18 mouse cellular contexts compared by ENCODE assay signal in the genomic region with DNA sequence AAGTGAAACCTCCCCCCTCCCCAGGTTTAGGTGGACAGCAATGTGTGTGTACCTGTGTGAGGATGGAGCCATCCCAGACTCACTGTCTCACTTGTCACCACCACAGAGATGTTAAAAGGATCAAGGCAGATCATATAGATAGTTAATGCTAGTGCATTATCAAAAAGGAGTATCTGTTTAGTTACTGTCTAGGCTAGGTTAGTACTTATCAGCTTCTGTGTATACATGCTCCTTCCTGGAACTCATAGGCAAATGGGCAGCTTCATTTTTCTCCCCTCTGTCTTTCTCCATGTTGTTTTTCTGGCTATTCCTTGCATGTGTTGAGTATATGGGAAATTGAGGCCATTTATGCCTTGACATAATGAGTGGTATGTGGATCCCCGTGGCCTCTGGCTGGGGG.
DNase-seq lines count a peak whose midpoint lies in the region; ATAC-seq and TF ChIP-seq lines count a peak whose summit lies in the region.
"Had no signal": no experiment of that assay in that cellular context is flagged by ENCODE, and none has a peak within 500 bp of the region (broad histone marks: within the 10 kb centered on the region; RNA-seq: fewer than 3 reads in every experiment).

No protein-coding gene starts in this region.

- TF ChIP-seq CTCF in CH12.LX (conservative IDR thresholded peaks at IDR 0.05 in 1 of 2, IDR thresholded peaks at IDR 0.05 in 1 of 2; ENCODE audit: low read depth in 2 of 2, low read length in 2 of 2), result no peak

- no peak overlapping the region for H3K4me2 ChIP-seq in forebrain, embryonic 16.5 days (ENCODE audit: low read length)
- H3K4me2 ChIP-seq in limb, embryonic 13.5 days (replicated peaks), result peak overlapping the region; percentile 71
- H3K4me2 ChIP-seq in CH12.LX (ENCODE audit: insufficient read depth, low read depth, poor library complexity, severe bottlenecking), result peak overlapping the region; percentile 31
- H3K4me2 ChIP-seq in liver, embryonic 13.5 days, result peak overlapping the region; percentile 63

- dilution Hi-C loops in CH12.LX (cut with MboI; ENCODE audit: extremely low pct_ligation_motif_present, extremely low pct_unique_long_range_greater_than_20kb, low sequenced_read_pairs), result no loop called here

- no peak overlapping the region for H3K4me3 ChIP-seq in forebrain, embryonic 10.5 days
- no peak overlapping the region for H3K4me3 ChIP-seq in forebrain, embryonic 16.5 days (replicated peaks; ENCODE audit: low read length)
- H3K4me3 ChIP-seq in limb, embryonic 13.5 days, result no peak overlapping the region
- H3K4me3 ChIP-seq in limb, embryonic 10.5 days, result no peak overlapping the region
- no peak overlapping the region for H3K4me3 ChIP-seq in CH12.LX (replicated peaks in 1 of 3; ENCODE audit: low read depth in 2 of 3, low read length in 2 of 3, poor library complexity in 1 of 3)
- H3K4me3 ChIP-seq in liver, embryonic 13.5 days (replicated peaks), result peak overlapping the region; percentile 29
- H3K4me3 ChIP-seq: embryonic facial prominence, embryonic 10.5 days; heart, adult 2 months; hindbrain, embryonic 10.5 days had no signal

- no peaks in the 10 kb centered on the region for H3K79me2 ChIP-seq in CH12.LX (replicated peaks; ENCODE audit: control insufficient read depth, extremely low read depth, insufficient read depth, poor library complexity, severe bottlenecking)

- H3K9me3 ChIP-seq in forebrain, embryonic 10.5 days, result no peaks in the 10 kb centered on the region
- no peaks in the 10 kb centered on the region for H3K9me3 ChIP-seq in forebrain, embryonic 16.5 days (ENCODE audit: control insufficient read depth, low read length)
- H3K9me3 ChIP-seq in limb, embryonic 13.5 days, result no peaks in the 10 kb centered on the region
- no peaks in the 10 kb centered on the region for H3K9me3 ChIP-seq in limb, embryonic 10.5 days (replicated peaks)
- H3K9me3 ChIP-seq in CH12.LX (replicated peaks; ENCODE audit: low read length), result no peaks in the 10 kb centered on the region
- H3K9me3 ChIP-seq in liver, embryonic 13.5 days (replicated peaks), result no peaks in the 10 kb centered on the region
- H3K9me3 ChIP-seq: embryonic facial prominence, embryonic 10.5 days; hindbrain, embryonic 10.5 days had no signal

- TF ChIP-seq POLR2A in CH12.LX (IDR thresholded peaks at IDR 0.05; ENCODE audit: low read depth, low read length), result no peak

- no peak overlapping the region for H3K9ac ChIP-seq in forebrain, embryonic 16.5 days (replicated peaks; ENCODE audit: low read depth, low read length)
- H3K9ac ChIP-seq in limb, embryonic 13.5 days, result no peak overlapping the region
- no peak overlapping the region for H3K9ac ChIP-seq in CH12.LX (ENCODE audit: insufficient read depth, low read depth)
- no peak overlapping the region for H3K9ac ChIP-seq in liver, embryonic 13.5 days

- in situ Hi-C loops in CH12.LX (cut with MboI; ENCODE audit: low pct_ligation_motif_present, low pct_unique_long_range_greater_than_20kb, low sequenced_read_pairs), result no loop called here

- no peak for ATAC-seq in forebrain, embryonic 16.5 days
- no peak for ATAC-seq in limb, embryonic 13.5 days (ENCODE audit: low FRiP score, low read depth)
- peak; percentile 73 for ATAC-seq in liver, embryonic 13.5 days (ENCODE audit: low read depth)

- TF ChIP-seq RAD21 in CH12.LX (IDR thresholded peaks at IDR 0.05; ENCODE audit: low read depth, low read length), result no peak

- no peak for TF ChIP-seq EP300 in CH12.LX (IDR thresholded peaks at IDR 0.05; ENCODE audit: low read length)

- H3K36me3 ChIP-seq in forebrain, embryonic 10.5 days (replicated peaks), result no peaks in the 10 kb centered on the region
- no peaks in the 10 kb centered on the region for H3K36me3 ChIP-seq in forebrain, embryonic 16.5 days (ENCODE audit: control insufficient read depth, insufficient read depth)
- H3K36me3 ChIP-seq in limb, embryonic 13.5 days, result no peaks in the 10 kb centered on the region
- H3K36me3 ChIP-seq in limb, embryonic 10.5 days, result no peaks in the 10 kb centered on the region
- no peaks in the 10 kb centered on the region for H3K36me3 ChIP-seq in CH12.LX (replicated peaks in 1 of 2; ENCODE audit: control insufficient read depth in 1 of 2, insufficient read depth in 1 of 2, low read length in 1 of 2)
- no peaks in the 10 kb centered on the region for H3K36me3 ChIP-seq in liver, embryonic 13.5 days
- H3K36me3 ChIP-seq: embryonic facial prominence, embryonic 10.5 days; hindbrain, embryonic 10.5 days had no signal

- peak overlapping the region; percentile 48; the same call in 1 of the 2 replicates for H3K27ac ChIP-seq in forebrain, embryonic 10.5 days
- H3K27ac ChIP-seq in forebrain, embryonic 16.5 days (ENCODE audit: low read length), result no peak overlapping the region
- no peak overlapping the region for H3K27ac ChIP-seq in limb, embryonic 13.5 days
- no peak overlapping the region for H3K27ac ChIP-seq in limb, embryonic 10.5 days
- no peak overlapping the region for H3K27ac ChIP-seq in CH12.LX (ENCODE audit: insufficient read depth, low read depth)
- H3K27ac ChIP-seq in liver, embryonic 13.5 days, result peak overlapping the region; percentile 65
- H3K27ac ChIP-seq: embryonic facial prominence, embryonic 10.5 days; heart, adult 2 months; hindbrain, embryonic 10.5 days had no signal

- 65% methylated on average over 1 of the region's 1 CpGs for WGBS in forebrain, embryonic 10.5 days
- WGBS in forebrain, embryonic 16.5 days, result 66% methylated on average over 1 of the region's 1 CpGs
- WGBS in limb, embryonic 13.5 days, result 38% methylated on average over 1 of the region's 1 CpGs
- WGBS in limb, embryonic 10.5 days, result 70% methylated on average over 1 of the region's 1 CpGs
- WGBS in liver, embryonic 13.5 days (ENCODE audit: insufficient replicate concordance), result 11% methylated on average over 1 of the region's 1 CpGs

- H3K27me3 ChIP-seq in forebrain, embryonic 10.5 days (ENCODE audit: poor library complexity, severe bottlenecking), result no peaks in the 10 kb centered on the region
- no peaks in the 10 kb centered on the region for H3K27me3 ChIP-seq in forebrain, embryonic 16.5 days (replicated peaks; ENCODE audit: control insufficient read depth, insufficient read depth, low read length)
- no peaks in the 10 kb centered on the region for H3K27me3 ChIP-seq in limb, embryonic 13.5 days
- H3K27me3 ChIP-seq in limb, embryonic 10.5 days (ENCODE audit: low read depth, poor library complexity, severe bottlenecking), result no peaks in the 10 kb centered on the region
- H3K27me3 ChIP-seq in CH12.LX (replicated peaks), result no peaks in the 10 kb centered on the region
- no peaks in the 10 kb centered on the region for H3K27me3 ChIP-seq in liver, embryonic 13.5 days

- H3K4me1 ChIP-seq in forebrain, embryonic 10.5 days, result peaks cover 45% of the 10 kb centered on the region
- peaks cover 16% of the 10 kb centered on the region for H3K4me1 ChIP-seq in forebrain, embryonic 16.5 days (replicated peaks; ENCODE audit: control insufficient read depth, insufficient read depth, low read length)
- peaks cover 61% of the 10 kb centered on the region for H3K4me1 ChIP-seq in limb, embryonic 13.5 days
- H3K4me1 ChIP-seq in limb, embryonic 10.5 days, result peaks cover 44% of the 10 kb centered on the region
- H3K4me1 ChIP-seq in CH12.LX (ENCODE audit: control insufficient read depth in 1 of 2, insufficient read depth in 2 of 2), result peaks cover 5 to 26% of the 10 kb centered on the region in 2 experiments
- peaks cover 37% of the 10 kb centered on the region for H3K4me1 ChIP-seq in liver, embryonic 13.5 days (replicated peaks)

- DNase-seq in forebrain, embryonic 10.5 days (ENCODE audit: extremely low spot score, low spot score), result no peak
- no peak for DNase-seq in limb, embryonic 10.5 days (ENCODE audit: low spot score)
- no peak for DNase-seq in CH12.LX (ENCODE audit: extremely low read depth)
- no peak for DNase-seq in liver, embryonic 13.5 days
- no peak for DNase-seq in layer of hippocampus, postnatal 10 days (ENCODE audit: low spot score in 2 of 2)
- no peak for DNase-seq in right cerebral cortex, postnatal 25 days
- DNase-seq: adrenal gland, adult 8-10 months; cerebellum, adult 11 months; cerebellum, postnatal 36 days; heart, adult 2 months; kidney, adult 18-20 months; kidney, postnatal 14 days; lung, postnatal 36 days; right cerebral cortex, postnatal 4 days had no signal

TF ChIP-seq in CH12.LX, 34 proteins besides CTCF, POLR2A, EP300 and RAD21:
- TF ChIP-seq GABPA (IDR thresholded peaks at IDR 0.05; ENCODE audit: insufficient replicate concordance, low read depth, low read length) (no peak), PAX5 (IDR thresholded peaks at IDR 0.05; ENCODE audit: low read length) (no peak), ZC3H11A (IDR thresholded peaks at IDR 0.05; ENCODE audit: low read depth, low read length) (no peak), RCOR1 (conservative IDR thresholded peaks at IDR 0.05; ENCODE audit: low read depth, low read length) (no peak), POLR2AphosphoS2 (IDR thresholded peaks at IDR 0.05; ENCODE audit: low read depth, low read length) (no peak), SMC3 (IDR thresholded peaks at IDR 0.05; ENCODE audit: low read depth, low read length) (no peak)

Comparison
In these comparisons a context has a peak if more than half of its experiments do, and no peak if none do; other contexts are left out.
1. H3K27ac ChIP-seq: peak in forebrain, embryonic 10.5 days (single experiment) and liver, embryonic 13.5 days (single experiment); none in forebrain, embryonic 16.5 days (single experiment), limb, embryonic 13.5 days (single experiment), limb, embryonic 10.5 days (single experiment) and CH12.LX (single experiment).